Mouse (Mus musculus): ENCODE measurements at regions not wholly inside any gene's neighbourhood (a gene's known extent, or its start where the extent isn't known, plus 50 kb on each side); places are given as distances from the start of the nearest gene placed in this dataset.
A peak's percentile ranks its signal among the peaks of the same experiment; 100 is the strongest.

- DNase-seq (ENCODE audit: low spot score in 2 of 2): no peak
Observed at GRCm38 (mm10) chr13:90292905-90293304, 203.5 kb upstream of the Xrcc4 start.

GRCm38 (mm10) chr13:90292124-90292523, 202.7 kb upstream of the Xrcc4 start:
- DNase-seq (ENCODE audit: low spot score in 2 of 2): no peak

- no peak for DNase-seq (ENCODE audit: low spot score in 2 of 2)
Observed at GRCm38 (mm10) chr13:90280976-90281375, 191.6 kb upstream of the Xrcc4 start.

- peak in 1 of 2 experiments; percentile 15 for DNase-seq (ENCODE audit: low spot score in 2 of 2)
Observed at GRCm38 (mm10) chr13:90279786-90280382, 190.5 kb upstream of the Xrcc4 start.

- DNase-seq (ENCODE audit: low spot score in 2 of 2): no peak
Observed at GRCm38 (mm10) chr13:90279355-90279754, 189.9 kb upstream of the Xrcc4 start.

- DNase-seq (ENCODE audit: low spot score in 2 of 2): no peak
Observed at GRCm38 (mm10) chr13:90259071-90259742, 169.8 kb upstream of the Xrcc4 start.

- no peak for DNase-seq (ENCODE audit: low spot score in 2 of 2)
Observed at GRCm38 (mm10) chr13:90252981-90253380, 163.6 kb upstream of the Xrcc4 start.

- DNase-seq (ENCODE audit: low spot score in 2 of 2): no peak
Observed at GRCm38 (mm10) chr13:90245997-90246765, 156.8 kb upstream of the Xrcc4 start.

GRCm38 (mm10) chr13:90238331-90238730, 148.9 kb upstream of the Xrcc4 start:
- no peak for DNase-seq (ENCODE audit: low spot score in 2 of 2)

GRCm38 (mm10) chr13:90233986-90234385, 144.6 kb upstream of the Xrcc4 start:
- DNase-seq (ENCODE audit: low spot score in 2 of 2): no peak

- no peak for DNase-seq (ENCODE audit: low spot score in 2 of 2)
Observed at GRCm38 (mm10) chr13:90233561-90233960, 144.2 kb upstream of the Xrcc4 start.

- no peak for DNase-seq (ENCODE audit: low spot score in 2 of 2)
Observed at GRCm38 (mm10) chr13:90229106-90229505, 139.7 kb upstream of the Xrcc4 start.

- no peak for DNase-seq (ENCODE audit: low spot score in 2 of 2)
Observed at GRCm38 (mm10) chr13:90226212-90226611, 136.8 kb upstream of the Xrcc4 start.

GRCm38 (mm10) chr13:90212390-90212789, 123.0 kb upstream of the Xrcc4 start:
- DNase-seq (ENCODE audit: low spot score in 2 of 2): no peak

GRCm38 (mm10) chr13:90207875-90208274, 118.5 kb upstream of the Xrcc4 start:
- no peak for DNase-seq (ENCODE audit: low spot score in 2 of 2)
